Mouse (Mus musculus): ENCODE results near the gene Daxx.
"Not testable (repeated sequence)": the region's sequence is repeated elsewhere in the genome, so short reads cannot be mapped to it uniquely, and the experiment has no call there.

DNA sequence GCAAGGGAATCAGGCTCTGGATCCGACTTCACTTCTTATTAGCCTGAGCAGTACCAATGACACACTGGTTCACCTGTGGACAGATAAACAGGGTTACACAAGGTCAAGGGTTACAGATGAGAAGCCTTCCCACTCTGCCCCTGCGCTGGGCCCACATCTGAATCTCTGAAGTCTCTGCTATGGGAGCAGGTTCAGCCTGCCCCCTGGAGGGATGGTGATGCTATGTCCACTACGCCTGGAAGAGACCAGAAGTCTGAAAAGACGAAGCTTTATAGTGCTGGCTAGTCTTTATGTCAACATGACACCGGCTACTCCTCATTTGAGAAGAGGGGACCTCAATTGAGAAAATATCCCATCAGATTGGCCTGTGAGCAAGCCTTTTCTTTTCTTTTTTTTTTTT is 33.4 kb upstream of the Daxx start:
- peak; percentile 33; the same call in 1 of the 2 replicates for TF ChIP-seq CTCF (IDR thresholded peaks at IDR 0.05; ENCODE audit: low read depth)
- not testable (repeated sequence) for TF ChIP-seq EP300 (IDR thresholded peaks at IDR 0.05; ENCODE audit: low read depth)
